Mouse (Mus musculus): ENCODE measurements around the gene Als2cr12.
"Not testable (repeated sequence)": the region's sequence is repeated elsewhere in the genome, so short reads cannot be mapped to it uniquely, and the experiment has no call there.

The Als2cr12 gene

DNA sequence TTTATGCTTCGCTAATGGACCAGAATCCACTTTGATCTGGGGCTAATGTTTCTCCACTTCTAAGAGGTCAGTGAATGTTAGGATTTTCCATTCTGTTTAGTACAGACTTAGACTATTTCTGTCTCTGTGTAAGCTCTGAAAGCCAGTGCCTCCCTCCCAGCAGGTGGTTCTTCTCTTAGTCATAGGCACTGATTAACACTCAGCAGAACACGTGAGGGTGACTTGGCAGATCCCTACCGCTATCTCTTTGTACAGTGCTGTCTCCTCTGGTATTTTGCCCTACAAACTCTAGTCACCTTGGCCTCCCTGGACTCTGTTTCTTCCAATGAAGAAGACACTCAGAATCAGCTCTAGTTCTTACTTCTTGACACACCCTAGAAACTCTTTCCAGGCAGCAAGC lies 81.4 kb downstream of the Als2cr12 start:
- DNase-seq (ENCODE audit: low read depth) = no peak

GRCm38 (mm10) chr1:58613786-58614185 lies 82.0 kb downstream of the Als2cr12 start:
- peak; percentile 48 for DNase-seq (ENCODE audit: low read depth)

DNA sequence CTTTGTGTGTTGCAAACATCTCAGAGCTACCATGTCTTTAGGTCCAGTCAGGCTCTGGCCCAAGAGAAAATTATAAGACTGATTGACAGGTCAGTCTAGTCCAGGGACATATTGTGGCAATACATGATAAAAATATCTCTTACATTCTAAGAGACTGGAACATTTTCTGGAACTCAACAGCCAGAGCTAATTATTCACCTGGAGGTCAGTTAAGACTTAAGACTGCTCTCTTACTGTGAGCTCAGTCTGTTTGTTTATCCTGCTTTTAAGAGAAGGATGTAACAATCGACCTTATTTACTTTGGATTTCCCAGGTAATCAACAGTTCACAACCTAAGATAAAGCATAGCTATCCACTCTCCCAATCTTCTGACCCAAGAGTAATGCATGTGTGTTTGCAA lies 85.2 kb downstream of the Als2cr12 start:
- no peak for DNase-seq (ENCODE audit: low read depth)

GRCm38 (mm10) chr1:58610166-58610565 lies 85.6 kb downstream of the Als2cr12 start:
- DNase-seq (ENCODE audit: low read depth) = no peak

GRCm38 (mm10) chr1:58609591-58609990 lies 86.2 kb downstream of the Als2cr12 start:
- DNase-seq (ENCODE audit: low read depth) = not testable (repeated sequence)

DNA sequence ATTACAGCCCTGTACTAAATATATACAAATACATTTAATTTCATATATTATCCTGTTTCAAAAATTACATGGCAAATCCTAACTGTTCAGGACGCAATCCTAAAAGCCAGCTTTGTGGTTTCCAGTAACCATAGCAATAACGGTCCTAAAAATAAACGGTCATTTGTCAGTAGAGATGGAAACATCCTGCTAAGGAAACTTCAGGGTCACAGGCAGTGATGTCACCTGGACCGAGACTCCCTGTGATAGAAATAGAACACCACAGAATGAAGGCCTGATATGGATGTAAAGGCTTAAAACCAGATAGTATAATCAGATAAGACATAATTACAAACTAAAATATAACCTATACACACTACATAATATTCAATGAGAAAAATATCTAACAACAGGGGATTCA lies 92.1 kb downstream of the Als2cr12 start:
- DNase-seq (ENCODE audit: low read depth) = no peak

DNA sequence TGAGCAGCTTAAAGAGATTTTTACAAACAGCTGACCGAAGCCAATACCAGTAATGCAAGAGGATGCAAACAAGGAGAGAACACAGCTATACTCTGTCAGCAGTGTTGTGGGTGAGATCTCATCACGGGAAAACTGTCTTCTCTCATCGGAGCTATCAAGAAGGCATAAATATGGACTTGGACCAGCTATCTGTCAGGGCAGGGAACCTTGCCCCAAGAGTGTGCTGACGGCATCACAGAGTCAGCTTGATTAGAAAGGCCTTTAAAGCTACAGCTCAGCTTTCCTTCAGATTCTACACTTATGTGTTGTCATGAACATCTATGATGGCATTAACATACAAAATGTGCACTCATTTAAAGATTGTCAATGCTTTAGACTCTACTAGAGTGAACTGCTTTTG lies 93.1 kb downstream of the Als2cr12 start:
- DNase-seq (ENCODE audit: low read depth) = no peak

Measured in naive thymus-derived CD4-positive, alpha-beta T cell, adult 2 months (primary cell).